Mouse (Mus musculus): Measurements from ENCODE around the gene Olfr1394.

DNA sequence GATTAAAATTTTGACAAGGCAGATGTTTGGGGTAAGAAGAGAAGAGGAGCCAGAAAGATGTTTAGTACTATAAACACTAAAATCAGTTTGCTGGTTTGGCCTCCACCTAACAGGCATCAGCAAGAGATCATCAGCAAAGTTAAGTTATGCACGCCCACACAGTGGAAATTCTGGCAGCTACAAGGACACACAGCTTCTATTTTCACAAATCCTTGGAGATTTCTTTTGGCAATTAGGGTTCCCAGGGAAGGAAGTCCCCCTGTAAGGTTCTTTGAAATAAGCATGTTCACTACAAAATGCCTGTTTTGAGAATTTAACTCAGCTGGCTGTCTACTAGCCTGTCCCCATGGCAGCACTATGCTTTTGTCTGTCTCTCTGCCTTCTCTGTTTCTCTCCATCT, 43.2 kb upstream of the Olfr1394 start:
- TF ChIP-seq ZNF384 (IDR thresholded peaks at IDR 0.05; ENCODE audit: low read depth, low read length): no peak
- no peak for TF ChIP-seq ZC3H11A (IDR thresholded peaks at IDR 0.05; ENCODE audit: borderline replicate concordance, low read depth, low read length)
- TF ChIP-seq HCFC1 (IDR thresholded peaks at IDR 0.05; ENCODE audit: borderline replicate concordance, insufficient read depth, low read length): no peak
- no peak for TF ChIP-seq CHD2 (IDR thresholded peaks at IDR 0.05; ENCODE audit: low read depth, low read length)
- TF ChIP-seq MAFK (IDR thresholded peaks at IDR 0.05; ENCODE audit: insufficient read depth, low read depth, low read length): no peak

Data from ES-E14 (cell line).